Mouse (Mus musculus): ENCODE data around the gene Atf7ip. TPM values are rescaled to one million over a fixed set of nuclear protein-coding genes. Genes with fewer than 3 reads are reported as not detected.
A peak's percentile ranks its signal among the peaks of the same experiment; 100 is the strongest.

Gene Atf7ip
- polyA plus RNA-seq, 1 experiment: 11.6 TPM

GRCm38 (mm10) chr6:136473472-136474129, 32.4 kb upstream of the Atf7ip start:
- TF ChIP-seq POLR2A (IDR thresholded peaks at IDR 0.05; ENCODE audit: insufficient read length, low read depth): no peak
- TF ChIP-seq POLR2AphosphoS2 (IDR thresholded peaks at IDR 0.05; ENCODE audit: insufficient read length, low read depth): no peak
- TF ChIP-seq SRF (IDR thresholded peaks at IDR 0.05; ENCODE audit: control insufficient read depth, insufficient read length, low read depth): no peak
- TF ChIP-seq REST (IDR thresholded peaks at IDR 0.05; ENCODE audit: insufficient read depth, insufficient read length): no peak
- no peak for TF ChIP-seq USF1 (IDR thresholded peaks at IDR 0.05; ENCODE audit: low read depth)
- TF ChIP-seq TCF3 (IDR thresholded peaks at IDR 0.05; ENCODE audit: insufficient read length, low read depth): no peak
- TF ChIP-seq TCF12 (IDR thresholded peaks at IDR 0.05; ENCODE audit: insufficient read depth, poor library complexity, severe bottlenecking): no peak
- TF ChIP-seq MYOG (IDR thresholded peaks at IDR 0.05; ENCODE audit: control insufficient read depth in 1 of 3, insufficient read depth in 1 of 3, insufficient read length in 2 of 3, low read depth in 2 of 3): no peak
- no peak for TF ChIP-seq E2F4 (IDR thresholded peaks at IDR 0.05; ENCODE audit: insufficient read depth)
- TF ChIP-seq MYOD1 (IDR thresholded peaks at IDR 0.05; ENCODE audit: control insufficient read depth in 1 of 3, insufficient read length in 2 of 3, low read depth in 2 of 3): no peak
- no peak for TF ChIP-seq CEBPB (IDR thresholded peaks at IDR 0.05; ENCODE audit: insufficient read depth, poor library complexity, severe bottlenecking)
- TF ChIP-seq MAX (IDR thresholded peaks at IDR 0.05; ENCODE audit: low read depth): no peak
- no peaks in the 10 kb centered on the region for H3K36me3 ChIP-seq (ENCODE audit: control insufficient read depth, insufficient read depth)
- H3ac ChIP-seq (ENCODE audit: control insufficient read depth, insufficient read length): no peak overlapping the region
- no peaks in the 10 kb centered on the region for H3K27me3 ChIP-seq (ENCODE audit: control insufficient read depth, insufficient read depth, insufficient read length)
- H3K79me2 ChIP-seq (ENCODE audit: control insufficient read depth, insufficient read depth): no peaks in the 10 kb centered on the region
- no peak overlapping the region for H3K4me2 ChIP-seq (ENCODE audit: low read depth)
- H3K4me3 ChIP-seq: no peak overlapping the region

DNA sequence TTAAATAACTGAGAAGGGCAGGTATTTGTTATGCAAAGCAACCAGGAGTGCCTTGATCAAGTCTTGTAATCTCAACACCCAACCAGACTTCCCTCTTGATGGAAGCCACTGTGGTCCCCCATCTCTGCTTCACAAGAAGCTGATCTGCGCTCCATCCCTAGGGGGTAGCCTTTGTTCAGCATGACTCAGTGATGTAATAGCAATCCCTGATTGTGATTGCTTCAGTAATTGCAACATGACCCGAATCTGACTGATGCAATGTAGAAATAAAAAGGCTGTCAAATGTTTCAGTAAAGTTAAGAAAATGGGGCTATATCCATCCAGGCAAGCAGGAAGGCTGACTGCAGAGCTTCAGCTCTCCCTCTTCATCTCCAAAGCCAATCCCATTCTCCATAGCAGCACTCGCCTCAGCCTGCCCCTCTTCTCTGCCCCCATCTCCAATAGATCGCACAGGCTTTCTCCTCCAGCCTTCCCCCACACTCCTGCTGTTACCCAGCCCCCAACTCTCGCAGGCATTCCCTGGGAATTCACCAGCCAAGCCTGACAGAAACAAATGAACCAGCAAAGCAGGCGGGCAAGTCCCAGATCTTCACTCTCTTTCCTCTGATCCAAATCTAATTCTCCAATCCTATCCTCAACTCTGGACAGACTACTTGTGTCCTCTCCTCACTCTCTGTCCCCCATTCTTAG, 30.7 kb upstream of the Atf7ip start:
- TF ChIP-seq SRF (IDR thresholded peaks at IDR 0.05; ENCODE audit: control insufficient read depth, insufficient read length, low read depth) (no peak), POLR2AphosphoS2 (IDR thresholded peaks at IDR 0.05; ENCODE audit: insufficient read length, low read depth) (no peak), CEBPB (IDR thresholded peaks at IDR 0.05; ENCODE audit: insufficient read depth, poor library complexity, severe bottlenecking) (peak; percentile 84), USF1 (IDR thresholded peaks at IDR 0.05; ENCODE audit: low read depth) (no peak)
- Histone ChIP-seq H3K27me3 (ENCODE audit: control insufficient read depth, insufficient read depth, insufficient read length) (no peaks in the 10 kb centered on the region), H3K36me3 (ENCODE audit: control insufficient read depth, insufficient read depth) (no peaks in the 10 kb centered on the region), H3K79me2 (ENCODE audit: control insufficient read depth, insufficient read depth) (no peaks in the 10 kb centered on the region), H3ac (ENCODE audit: control insufficient read depth, insufficient read length) (no peak overlapping the region), H3K4me2 (ENCODE audit: low read depth) (no peak overlapping the region), H3K4me3 (no peak overlapping the region)

DNA sequence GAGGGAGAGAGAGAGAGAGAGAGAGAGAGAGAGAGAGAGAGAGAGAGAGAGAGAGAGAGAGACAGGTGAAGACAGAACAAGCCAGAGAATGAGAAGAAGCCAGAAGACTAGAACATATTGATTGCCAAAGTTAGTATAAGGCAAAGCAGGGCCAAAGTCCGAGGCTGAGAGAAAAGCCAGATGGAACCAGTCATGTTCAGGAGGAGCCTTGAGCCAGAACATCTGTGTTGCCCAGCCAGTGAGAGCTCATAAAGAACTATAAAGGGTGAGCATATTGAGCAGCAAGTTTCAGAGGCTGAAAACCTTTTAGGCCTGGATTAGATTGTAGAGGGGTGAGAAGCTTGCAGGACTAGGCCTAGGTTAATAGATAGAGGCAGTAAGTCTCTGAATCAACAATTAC, 28.1 kb upstream of the Atf7ip start:
- H3K27me3 ChIP-seq (ENCODE audit: control insufficient read depth, insufficient read depth, insufficient read length): no peaks in the 10 kb centered on the region
- no peak overlapping the region for H3K4me3 ChIP-seq
- H3K4me2 ChIP-seq (ENCODE audit: low read depth): no peak overlapping the region
- H3K36me3 ChIP-seq (ENCODE audit: control insufficient read depth, insufficient read depth): no peaks in the 10 kb centered on the region
- H3K79me2 ChIP-seq (ENCODE audit: control insufficient read depth, insufficient read depth): no peaks in the 10 kb centered on the region
- TF ChIP-seq USF1 (IDR thresholded peaks at IDR 0.05; ENCODE audit: low read depth): no peak
- TF ChIP-seq TCF3 (IDR thresholded peaks at IDR 0.05; ENCODE audit: insufficient read length, low read depth): no peak
- no peak for TF ChIP-seq E2F4 (IDR thresholded peaks at IDR 0.05; ENCODE audit: insufficient read depth)
- no peak for TF ChIP-seq MYOG (IDR thresholded peaks at IDR 0.05; ENCODE audit: control insufficient read depth in 1 of 3, insufficient read depth in 1 of 3, insufficient read length in 2 of 3, low read depth in 2 of 3)
- H3ac ChIP-seq (ENCODE audit: control insufficient read depth, insufficient read length): no peak overlapping the region

DNA sequence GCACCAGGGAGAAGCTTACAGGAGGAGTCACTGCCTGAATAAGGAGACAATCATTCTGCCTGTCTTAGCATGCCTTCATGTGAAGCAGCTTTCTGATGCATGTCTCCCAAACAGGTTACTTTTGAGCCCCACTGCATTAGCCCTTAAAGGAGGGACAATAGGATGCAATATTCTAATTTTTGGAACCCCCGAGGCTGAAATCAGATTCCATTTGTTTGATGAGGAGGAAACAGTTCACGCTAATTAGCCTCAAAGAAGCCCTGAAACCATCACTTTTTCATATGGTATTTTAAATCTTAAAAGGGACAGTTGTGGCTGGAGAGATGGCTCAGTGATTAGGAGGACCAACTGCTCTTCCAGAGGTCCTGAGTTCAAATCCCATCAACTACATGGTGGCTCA, 22.4 kb upstream of the Atf7ip start:
- TF ChIP-seq CEBPB (IDR thresholded peaks at IDR 0.05; ENCODE audit: insufficient read depth, poor library complexity, severe bottlenecking) (no peak), POLR2A (IDR thresholded peaks at IDR 0.05; ENCODE audit: insufficient read length, low read depth) (no peak), TCF12 (IDR thresholded peaks at IDR 0.05; ENCODE audit: insufficient read depth, poor library complexity, severe bottlenecking) (no peak), MYOD1 (IDR thresholded peaks at IDR 0.05; ENCODE audit: control insufficient read depth in 1 of 3, insufficient read length in 2 of 3, low read depth in 2 of 3) (no peak), SRF (IDR thresholded peaks at IDR 0.05; ENCODE audit: control insufficient read depth, insufficient read length, low read depth) (no peak), REST (IDR thresholded peaks at IDR 0.05; ENCODE audit: insufficient read depth, insufficient read length) (no peak), TCF3 (IDR thresholded peaks at IDR 0.05; ENCODE audit: insufficient read length, low read depth) (no peak), MAX (IDR thresholded peaks at IDR 0.05; ENCODE audit: low read depth) (no peak), E2F4 (IDR thresholded peaks at IDR 0.05; ENCODE audit: insufficient read depth) (no peak), MYOG (IDR thresholded peaks at IDR 0.05; ENCODE audit: control insufficient read depth in 1 of 3, insufficient read depth in 1 of 3, insufficient read length in 2 of 3, low read depth in 2 of 3) (no peak), POLR2AphosphoS2 (IDR thresholded peaks at IDR 0.05; ENCODE audit: insufficient read length, low read depth) (no peak), USF1 (IDR thresholded peaks at IDR 0.05; ENCODE audit: low read depth) (no peak)
- Histone ChIP-seq H3K36me3 (ENCODE audit: control insufficient read depth, insufficient read depth) (no peaks in the 10 kb centered on the region), H3K79me2 (ENCODE audit: control insufficient read depth, insufficient read depth) (no peaks in the 10 kb centered on the region), H3K4me3 (no peak overlapping the region), H3K4me2 (ENCODE audit: low read depth) (no peak overlapping the region), H3ac (ENCODE audit: control insufficient read depth, insufficient read length) (no peak overlapping the region), H3K27me3 (ENCODE audit: control insufficient read depth, insufficient read depth, insufficient read length) (no peaks in the 10 kb centered on the region)

- H3K4me2 ChIP-seq (ENCODE audit: low read depth): no peak overlapping the region
- no peaks in the 10 kb centered on the region for H3K27me3 ChIP-seq (ENCODE audit: control insufficient read depth, insufficient read depth, insufficient read length)
- no peak overlapping the region for H3K4me3 ChIP-seq
- H3K79me2 ChIP-seq (ENCODE audit: control insufficient read depth, insufficient read depth): no peaks in the 10 kb centered on the region
- no peaks in the 10 kb centered on the region for H3K36me3 ChIP-seq (ENCODE audit: control insufficient read depth, insufficient read depth)
- no peak overlapping the region for H3ac ChIP-seq (ENCODE audit: control insufficient read depth, insufficient read length)
- no peak for TF ChIP-seq USF1 (IDR thresholded peaks at IDR 0.05; ENCODE audit: low read depth)
- TF ChIP-seq POLR2A (IDR thresholded peaks at IDR 0.05; ENCODE audit: insufficient read length, low read depth): no peak
- no peak for TF ChIP-seq POLR2AphosphoS2 (IDR thresholded peaks at IDR 0.05; ENCODE audit: insufficient read length, low read depth)
- TF ChIP-seq MYOD1 (IDR thresholded peaks at IDR 0.05; ENCODE audit: control insufficient read depth in 1 of 3, insufficient read length in 2 of 3, low read depth in 2 of 3): no peak
- no peak for TF ChIP-seq CEBPB (IDR thresholded peaks at IDR 0.05; ENCODE audit: insufficient read depth, poor library complexity, severe bottlenecking)
- TF ChIP-seq E2F4 (IDR thresholded peaks at IDR 0.05; ENCODE audit: insufficient read depth): no peak
- TF ChIP-seq TCF12 (IDR thresholded peaks at IDR 0.05; ENCODE audit: insufficient read depth, poor library complexity, severe bottlenecking): no peak
- TF ChIP-seq MAX (IDR thresholded peaks at IDR 0.05; ENCODE audit: low read depth): no peak
- TF ChIP-seq TCF3 (IDR thresholded peaks at IDR 0.05; ENCODE audit: insufficient read length, low read depth): no peak
- TF ChIP-seq MYOG (IDR thresholded peaks at IDR 0.05; ENCODE audit: control insufficient read depth in 1 of 3, insufficient read depth in 1 of 3, insufficient read length in 2 of 3, low read depth in 2 of 3): no peak
- TF ChIP-seq SRF (IDR thresholded peaks at IDR 0.05; ENCODE audit: control insufficient read depth, insufficient read length, low read depth): no peak
- TF ChIP-seq REST (IDR thresholded peaks at IDR 0.05; ENCODE audit: insufficient read depth, insufficient read length): no peak
Observed at GRCm38 (mm10) chr6:136484093-136484492, 21.9 kb upstream of the Atf7ip start.
